Mouse (Mus musculus) small intestine, adult 2 months (tissue): Measurements from ENCODE around the gene Brca1. TPM values are rescaled to one million over a fixed set of nuclear protein-coding genes. Genes with fewer than 3 reads are reported as not detected.
"Not testable (repeated sequence)": the region's sequence is repeated elsewhere in the genome, so short reads cannot be mapped to it uniquely, and the experiment has no call there.

Experiments
- H3K27ac ChIP-seq: fragments of 200-500 bp; 2 replicates; pipeline ENCODE4 v1.5.1; 2012; ENCODE audit warnings: low read depth, low read length, control low read depth, inconsistent platforms; ENCODE audit not compliant: insufficient read depth
- H3K27me3 ChIP-seq: fragments of 200-500 bp; 2 replicates; pipeline ENCODE4 v1.6.1; 2012; ENCODE audit warnings: mild to moderate bottlenecking, moderate library complexity, low read length, inconsistent platforms; ENCODE audit not compliant: control insufficient read depth, insufficient read depth
- H3K36me3 ChIP-seq: fragments of 200-500 bp; 2 replicates; pipeline ENCODE4 v1.6.1; 2012; ENCODE audit warnings: mild to moderate bottlenecking, low read length, control low read depth, inconsistent platforms; ENCODE audit not compliant: control insufficient read depth, insufficient read depth
- H3K4me1 ChIP-seq: fragments of 200-500 bp; 2 replicates; pipeline ENCODE4 v1.6.1; 2012; ENCODE audit warnings: low read length, inconsistent platforms, mixed read lengths; ENCODE audit not compliant: control insufficient read depth, insufficient read depth, insufficient read length
- H3K4me3 ChIP-seq: fragments of 200-500 bp; 2 replicates; pipeline ENCODE4 v1.5.1; 2012; ENCODE audit warnings: low read depth, mild to moderate bottlenecking, control low read depth, inconsistent platforms, low read length, moderate library complexity
- CTCF ChIP-seq: fragments of 200-500 bp; IDR thresholded peaks from 2 replicates; pipeline ENCODE4 v1.5.1; 2012; ENCODE audit warnings: low read depth, mild to moderate bottlenecking, control low read depth, inconsistent platforms, low read length, moderate library complexity, mixed read lengths; ENCODE audit not compliant: insufficient replicate concordance, insufficient read length; ENCODE audit errors: extremely low read depth
- POLR2A ChIP-seq: fragments of 200-500 bp; IDR thresholded peaks from 2 replicates; pipeline ENCODE4 v1.6.1; 2012; ENCODE audit warnings: low read depth, mild to moderate bottlenecking, control low read depth, inconsistent platforms, low read length, moderate library complexity
- WGBS: fragments of 180-500 bp; shearing (Covaris S2); methylation state at CpG from one replicate; pipeline ENCODE4 v1.1.7; 2018; 5-methylcytosine and 5-hydroxymethylcytosine counted together
- polyA plus RNA-seq: library from polyadenylated mRNA; depleted of rRNA; stranded (reverse); fragments of >200 nt; gene quantifications from 2 replicates; pipeline ENCODE4 v1.2.3, GENCODE M21; 2012

Brca1 gene
- polyA plus RNA-seq, 1 experiment = 1.0 TPM

DNA sequence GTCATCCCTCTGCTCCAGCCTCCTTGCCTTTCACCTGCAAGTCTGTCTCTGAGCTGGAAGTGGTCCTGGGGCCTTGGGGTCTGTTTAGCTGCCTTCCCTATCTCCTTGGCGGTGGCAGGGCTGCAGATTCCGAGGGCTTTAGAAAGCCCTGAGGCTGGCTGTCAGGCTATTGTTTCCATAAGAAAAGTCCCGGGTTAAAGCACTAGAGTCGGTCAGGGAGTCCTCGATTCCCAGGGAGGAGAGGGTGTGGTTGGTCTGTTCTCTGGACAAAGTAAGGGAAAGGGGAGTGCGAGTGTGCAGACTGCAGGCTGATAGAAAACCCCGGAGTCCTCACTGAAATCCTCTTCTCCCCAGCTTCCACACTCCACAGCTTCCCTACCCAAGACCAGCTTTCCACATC lies 81.5 kb downstream of the Brca1 start:
- WGBS = 58% methylated on average over 7 of the region's 7 CpGs
- no peaks in the 10 kb centered on the region for H3K36me3 ChIP-seq
- H3K4me3 ChIP-seq = no peak overlapping the region
- no peaks in the 10 kb centered on the region for H3K27me3 ChIP-seq
- H3K4me1 ChIP-seq = no peaks in the 10 kb centered on the region
- no peak overlapping the region for H3K27ac ChIP-seq
- no peak for TF ChIP-seq CTCF
- TF ChIP-seq POLR2A = no peak

DNA sequence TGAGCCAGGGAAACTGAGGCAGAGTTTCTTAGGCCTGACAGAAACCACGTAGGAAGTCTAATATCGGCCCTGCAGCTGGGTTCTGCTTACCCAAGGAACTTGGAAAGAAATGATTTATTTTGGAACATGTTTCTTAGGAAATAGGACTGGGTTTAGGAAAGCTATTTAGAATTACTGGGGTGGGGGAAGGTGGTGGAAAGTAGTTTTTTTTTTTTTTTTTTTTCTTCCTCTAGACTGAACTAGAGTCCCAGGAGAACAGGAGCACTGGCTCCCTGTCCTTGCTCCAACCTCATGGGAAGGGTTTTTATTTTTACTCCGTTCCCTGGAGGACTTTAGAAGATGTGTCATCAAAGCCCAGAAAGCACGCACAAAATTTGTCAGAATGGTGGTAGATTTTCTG lies 82.6 kb downstream of the Brca1 start:
- TF ChIP-seq POLR2A (no peak), CTCF (no peak)
- Histone ChIP-seq H3K36me3 (no peaks in the 10 kb centered on the region), H3K27ac (no peak overlapping the region), H3K27me3 (no peaks in the 10 kb centered on the region), H3K4me1 (peaks cover 2% of the 10 kb centered on the region; the same call in 1 of the 2 replicates), H3K4me3 (no peak overlapping the region)
- WGBS = 79% methylated on average over 4 of the region's 4 CpGs

DNA sequence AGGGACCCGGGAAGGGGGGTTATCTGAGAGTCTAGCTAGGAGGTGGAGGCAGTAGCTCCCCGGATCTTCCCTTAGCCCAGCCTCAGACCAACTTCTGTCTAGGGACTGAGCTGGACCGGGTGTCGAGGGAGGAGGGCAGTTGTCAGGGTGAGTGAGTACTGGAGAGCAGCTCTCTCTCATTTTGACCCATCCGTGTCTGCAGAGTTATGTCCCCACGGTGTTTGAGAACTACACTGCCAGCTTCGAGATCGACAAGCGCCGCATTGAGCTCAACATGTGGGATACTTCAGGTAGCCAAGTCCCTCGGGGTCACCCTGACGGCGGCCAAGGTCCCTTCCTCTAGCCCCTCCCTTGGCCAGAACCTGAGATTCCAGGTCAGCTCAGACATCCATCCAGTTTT lies 83.0 kb downstream of the Brca1 start:
- peaks cover 6% of the 10 kb centered on the region; the same call in 1 of the 2 replicates for H3K4me1 ChIP-seq
- TF ChIP-seq POLR2A (no peak), CTCF (no peak; the same call in 1 of the 2 replicates)
- H3K4me3 ChIP-seq = peak overlapping the region; percentile 69
- 21% methylated on average over 13 of the region's 13 CpGs for WGBS
- H3K27ac ChIP-seq = no peak overlapping the region
- no peaks in the 10 kb centered on the region for H3K36me3 ChIP-seq
- H3K27me3 ChIP-seq = no peaks in the 10 kb centered on the region

GRCm38 (mm10) chr11:101468263-101468688 lies 83.5 kb downstream of the Brca1 start:
- 2% methylated on average over 28 of the region's 31 CpGs for WGBS
- H3K36me3 ChIP-seq = no peaks in the 10 kb centered on the region
- H3K4me3 ChIP-seq = peak overlapping the region; percentile 69
- TF ChIP-seq CTCF (no peak), POLR2A (no peak)
- H3K4me1 ChIP-seq = peaks cover 9% of the 10 kb centered on the region; the same call in 1 of the 2 replicates
- no peaks in the 10 kb centered on the region for H3K27me3 ChIP-seq
- no peak overlapping the region for H3K27ac ChIP-seq

- Histone ChIP-seq H3K4me3 (peak overlapping the region; percentile 69), H3K4me1 (peaks cover 9% of the 10 kb centered on the region; the same call in 1 of the 2 replicates), H3K27ac (peak overlapping the region; percentile 35; the same call in 1 of the 2 replicates), H3K36me3 (no peaks in the 10 kb centered on the region; the same call in 1 of the 2 replicates), H3K27me3 (no peaks in the 10 kb centered on the region)
- 2% methylated on average over 45 of the region's 54 CpGs for WGBS
- no peak for TF ChIP-seq POLR2A
- TF ChIP-seq CTCF = peak; percentile 42; the same call in 1 of the 2 replicates
These were observed 84.1 kb downstream of the Brca1 start for GRCm38 (mm10) chr11:101467477-101468262.

DNA sequence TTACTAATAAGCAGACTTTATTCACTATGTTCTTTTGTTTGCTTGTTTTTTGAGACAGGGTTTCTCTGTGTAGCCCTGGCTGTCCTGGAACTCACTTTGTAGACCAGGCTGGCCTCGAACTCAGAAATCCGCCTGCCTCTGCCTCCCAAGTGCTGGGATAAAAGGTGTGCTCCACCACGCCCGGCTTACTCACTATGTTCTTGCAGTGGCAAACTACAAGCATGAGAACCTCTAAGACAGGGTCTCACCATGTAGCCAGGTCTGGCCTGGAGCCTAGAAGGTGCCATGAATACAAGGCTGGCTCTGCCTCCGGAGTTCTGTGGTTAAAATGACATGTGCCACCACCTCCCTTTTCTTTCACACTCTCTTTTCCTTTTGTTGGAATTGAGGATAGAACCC lies 85.2 kb downstream of the Brca1 start:
- H3K27ac ChIP-seq, H3K27me3 ChIP-seq, H3K4me3 ChIP-seq: not testable (repeated sequence)
- peaks cover 11% of the 10 kb centered on the region for H3K36me3 ChIP-seq
- H3K4me1 ChIP-seq = peaks cover 15% of the 10 kb centered on the region
- WGBS = 53% methylated on average over 5 of the region's 5 CpGs

DNA sequence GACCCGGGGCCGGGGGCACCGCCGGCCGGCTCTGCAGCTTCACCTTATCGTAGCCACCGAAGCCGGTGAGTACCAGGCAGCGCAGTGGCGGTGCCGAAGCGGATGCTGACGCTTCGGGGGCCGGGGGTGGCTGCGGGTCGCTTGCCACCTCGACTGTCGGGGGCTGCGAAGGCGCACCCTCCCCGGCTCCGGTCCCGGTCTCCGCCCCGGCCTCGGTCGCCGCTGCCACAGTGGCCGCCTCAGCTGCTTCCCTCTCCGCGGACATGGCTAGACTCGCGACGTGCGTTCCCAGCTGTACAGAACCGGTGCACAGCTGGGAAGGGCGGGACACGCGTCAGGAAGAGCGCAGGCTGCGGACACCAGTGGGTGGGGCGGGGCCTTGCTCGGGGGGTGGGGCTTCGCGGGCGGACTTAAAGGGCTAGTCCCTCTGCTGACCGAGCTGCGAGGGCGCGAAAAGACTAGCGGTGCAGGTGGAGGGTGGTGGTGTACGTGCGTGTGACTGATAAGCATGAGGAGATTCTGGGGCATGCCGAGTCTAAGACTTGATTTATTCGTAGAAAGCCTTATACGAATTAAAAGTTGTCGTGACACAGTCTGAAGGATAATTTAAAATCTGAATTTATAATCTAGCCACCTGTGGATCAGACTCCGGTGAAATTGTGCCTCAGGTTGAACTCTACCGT lies 85.7 kb downstream of the Brca1 start, which contains the start of gene Vat1:
Vat1 (minus strand) TSS at position 362 of the 683 bp plus-strand sequence.
- H3K36me3 ChIP-seq = peaks cover 16% of the 10 kb centered on the region
- no peaks in the 10 kb centered on the region for H3K27me3 ChIP-seq
- peak; percentile 21; the same call in 1 of the 2 replicates for TF ChIP-seq POLR2A
- TF ChIP-seq CTCF = peak; percentile 14; the same call in 1 of the 2 replicates
- WGBS = 1% methylated on average over 60 of the region's 60 CpGs
- peak within 1 kb of the TSS; percentile 97 for H3K4me3 ChIP-seq
- H3K4me1 ChIP-seq = peaks cover 15% of the 10 kb centered on the region
- H3K27ac ChIP-seq = peak within 1 kb of the TSS; percentile 91
